9 mouse cellular contexts compared by ENCODE assay signal in genomic region chr7:109618721-109619120, GRCm38 (mm10).
A peak's percentile ranks its signal among the peaks of the same experiment; 100 is the strongest.
DNase-seq lines count a peak whose midpoint lies in the region; ATAC-seq and TF ChIP-seq lines count a peak whose summit lies in the region.
"Had no signal": no experiment of that assay in that cellular context is flagged by ENCODE, and none has a peak within 500 bp of the region (broad histone marks: within the 10 kb centered on the region; RNA-seq: fewer than 3 reads in every experiment).

No protein-coding gene starts in this region.

- peaks cover 50% of the 10 kb centered on the region for H3K4me1 ChIP-seq in kidney, embryonic 16.5 days (ENCODE audit: insufficient read depth, low read length)
- peaks cover 58% of the 10 kb centered on the region for H3K4me1 ChIP-seq in heart, embryonic 16.5 days (ENCODE audit: control insufficient read depth, insufficient read depth, low read length)
- H3K4me1 ChIP-seq in limb, embryonic 11.5 days (ENCODE audit: control insufficient read depth, insufficient read depth, low read length), result peaks cover 16% of the 10 kb centered on the region

- ATAC-seq in kidney, embryonic 16.5 days (ENCODE audit: low FRiP score, low TSS enrichment), result no peak
- no peak for ATAC-seq in Patski
- ATAC-seq in heart, embryonic 16.5 days (replicated peaks; ENCODE audit: extremely low read depth, insufficient read depth, low FRiP score), result no peak
- no peak for ATAC-seq in limb, embryonic 11.5 days (ENCODE audit: insufficient number of reproducible peaks, low FRiP score, low TSS enrichment, low read depth)

- peak; percentile 41 for DNase-seq in kidney, adult 11 months
- no peak for DNase-seq in Patski (ENCODE audit: low read depth, low spot score)
- DNase-seq in cerebellum, postnatal 36 days, result peak; percentile 75 to 76
- DNase-seq in limb, embryonic 11.5 days (ENCODE audit: low spot score), result peak; percentile 46
- DNase-seq in retina, embryonic 14.5 days (ENCODE audit: low spot score), result peak; percentile 82
- DNase-seq in urinary bladder, adult 2 months (ENCODE audit: low spot score), result peak; percentile 37

- H3K27ac ChIP-seq in kidney, embryonic 16.5 days (ENCODE audit: low read length), result no peak overlapping the region
- peak overlapping the region; percentile 95 for H3K27ac ChIP-seq in heart, embryonic 16.5 days (ENCODE audit: low read length)
- H3K27ac ChIP-seq in limb, embryonic 11.5 days (replicated peaks; ENCODE audit: low read depth, low read length), result no peak overlapping the region
- H3K27ac ChIP-seq: embryonic facial prominence, embryonic 15.5 days had no signal

- H3K9ac ChIP-seq in kidney, embryonic 16.5 days (replicated peaks; ENCODE audit: low read length), result no peak overlapping the region
- H3K9ac ChIP-seq in heart, embryonic 16.5 days (ENCODE audit: low read length), result no peak overlapping the region
- no peak overlapping the region for H3K9ac ChIP-seq in limb, embryonic 11.5 days (ENCODE audit: low read length)
- H3K9ac ChIP-seq: embryonic facial prominence, embryonic 15.5 days had no signal

- in situ Hi-C loops in Patski (cut with MboI; ENCODE audit: low pct_unique_long_range_greater_than_20kb), result loop anchor here (5.0 kb wide), 1 partner anchor 71 kb away; no protein-coding TSS in a partner anchor

- H3K9me3 ChIP-seq in kidney, embryonic 16.5 days (ENCODE audit: low read length), result no peaks in the 10 kb centered on the region
- H3K9me3 ChIP-seq in heart, embryonic 16.5 days (replicated peaks; ENCODE audit: control insufficient read depth, low read length), result no peaks in the 10 kb centered on the region
- H3K9me3 ChIP-seq in limb, embryonic 11.5 days (ENCODE audit: control insufficient read depth, low read length), result no peaks in the 10 kb centered on the region
- H3K9me3 ChIP-seq: embryonic facial prominence, embryonic 15.5 days had no signal

- CTCF ChIA-PET in Patski (lab: Charles Lee), result interaction anchor here (0.6 to 1.9 kb wide), 17 partner anchors 10 to 89 kb away, joined by 3 to 8 read pairs (median 3); no protein-coding TSS in a partner anchor

- POLR2A ChIA-PET in Patski (lab: Charles Lee), result interaction anchor here (0.6 to 1.0 kb wide), 4 partner anchors 11 to 42 kb away, joined by 3 to 4 read pairs (median 3); no protein-coding TSS in a partner anchor

- 27% methylated on average over 6 of the region's 6 CpGs for WGBS in kidney, embryonic 16.5 days
- WGBS in heart, embryonic 16.5 days, result 27% methylated on average over 6 of the region's 6 CpGs
- WGBS in limb, embryonic 11.5 days, result 28% methylated on average over 6 of the region's 6 CpGs

- no peak overlapping the region for H3K4me3 ChIP-seq in kidney, embryonic 16.5 days (ENCODE audit: low read length)
- no peak overlapping the region for H3K4me3 ChIP-seq in heart, embryonic 16.5 days (ENCODE audit: low read length)
- H3K4me3 ChIP-seq in limb, embryonic 11.5 days (ENCODE audit: low read depth, low read length), result no peak overlapping the region
- H3K4me3 ChIP-seq: embryonic facial prominence, embryonic 15.5 days had no signal

- H3K36me3 ChIP-seq in kidney, embryonic 16.5 days (ENCODE audit: insufficient read depth, low read length), result no peaks in the 10 kb centered on the region
- no peaks in the 10 kb centered on the region for H3K36me3 ChIP-seq in heart, embryonic 16.5 days (ENCODE audit: control insufficient read depth, insufficient read depth)
- H3K36me3 ChIP-seq in limb, embryonic 11.5 days (ENCODE audit: control insufficient read depth, insufficient read depth, low read length), result no peaks in the 10 kb centered on the region
- H3K36me3 ChIP-seq: embryonic facial prominence, embryonic 15.5 days had no signal

- H3K27me3 ChIP-seq in kidney, embryonic 16.5 days (ENCODE audit: insufficient read depth, low read length), result no peaks in the 10 kb centered on the region
- no peaks in the 10 kb centered on the region for H3K27me3 ChIP-seq in Patski
- no peaks in the 10 kb centered on the region for H3K27me3 ChIP-seq in heart, embryonic 16.5 days (ENCODE audit: control insufficient read depth, insufficient read depth, low read length)
- no peaks in the 10 kb centered on the region for H3K27me3 ChIP-seq in limb, embryonic 11.5 days (ENCODE audit: control insufficient read depth, insufficient read depth, low read length)
- H3K27me3 ChIP-seq: embryonic facial prominence, embryonic 15.5 days had no signal

- H3K4me2 ChIP-seq in kidney, embryonic 16.5 days (replicated peaks; ENCODE audit: low read depth, low read length), result no peak overlapping the region
- H3K4me2 ChIP-seq in heart, embryonic 16.5 days (ENCODE audit: low read depth, low read length), result no peak overlapping the region
- no peak overlapping the region for H3K4me2 ChIP-seq in limb, embryonic 11.5 days (ENCODE audit: low read depth, severe bottlenecking)
- H3K4me2 ChIP-seq: embryonic facial prominence, embryonic 15.5 days had no signal

- peak; percentile 77 for TF ChIP-seq CTCF in Patski (IDR thresholded peaks at IDR 0.05)
